Mouse (Mus musculus) spleen, postnatal 4 days (tissue): ENCODE data around the gene Dnal1.
A peak's percentile ranks its signal among the peaks of the same experiment; 100 is the strongest.
"Not testable (repeated sequence)": the region's sequence is repeated elsewhere in the genome, so short reads cannot be mapped to it uniquely, and the experiment has no call there.

ENCODE experiments used
- DNase-seq, 2 experiments: peaks; one replicate each; pipeline ENCODE4 v3.0.0; 2022; ENCODE audit warnings: low spot score in 2 of 2

The Dnal1 gene

GRCm38 (mm10) chr12:84114153-84114994 lies at the start of gene Dnal1:
Gene Dnal1, plus strand, starts transcription at chr12:84114366.
- peak; percentile 74 to 88 for DNase-seq

GRCm38 (mm10) chr12:84064621-84065020 lies 49.5 kb upstream of the Dnal1 start:
- no peak for DNase-seq

- DNase-seq = no peak
Measured at GRCm38 (mm10) chr12:84067752-84068151, 46.4 kb upstream of the Dnal1 start.

- DNase-seq = no peak
Measured at GRCm38 (mm10) chr12:84068296-84068695, 45.9 kb upstream of the Dnal1 start.

GRCm38 (mm10) chr12:84068986-84069385 lies 45.2 kb upstream of the Dnal1 start, which contains the start of gene Acot5:
Gene Acot5, plus strand, starts transcription at chr12:84069325.
- DNase-seq = no peak

GRCm38 (mm10) chr12:84069582-84069981 lies 44.6 kb upstream of the Dnal1 start:
- peak; percentile 36 to 68 for DNase-seq

GRCm38 (mm10) chr12:84071696-84072095 lies 42.5 kb upstream of the Dnal1 start:
- DNase-seq = no peak

- no peak for DNase-seq
Measured at GRCm38 (mm10) chr12:84077371-84077990, 36.7 kb upstream of the Dnal1 start.

- DNase-seq = no peak
Measured at GRCm38 (mm10) chr12:84083842-84084241, 30.3 kb upstream of the Dnal1 start.

- no peak for DNase-seq
Measured at GRCm38 (mm10) chr12:84084581-84084980, 29.6 kb upstream of the Dnal1 start.

GRCm38 (mm10) chr12:84094666-84095065 lies 19.5 kb upstream of the Dnal1 start:
- not testable (repeated sequence) for DNase-seq

- DNase-seq = no peak
Measured at GRCm38 (mm10) chr12:84099605-84100004, 14.6 kb upstream of the Dnal1 start.

- DNase-seq = no peak
Measured at GRCm38 (mm10) chr12:84100071-84100470, 14.1 kb upstream of the Dnal1 start.

GRCm38 (mm10) chr12:84100604-84101492 lies 13.3 kb upstream of the Dnal1 start, which contains the start of gene Acot6:
Gene Acot6, plus strand, starts transcription at chr12:84100654.
- DNase-seq = peak; percentile 27 to 72

GRCm38 (mm10) chr12:84101493-84101845 lies 12.7 kb upstream of the Dnal1 start:
- DNase-seq = no peak

- no peak for DNase-seq
Measured at GRCm38 (mm10) chr12:84107012-84107411, 7.2 kb upstream of the Dnal1 start.

GRCm38 (mm10) chr12:84107692-84108091 lies 6.5 kb upstream of the Dnal1 start:
- DNase-seq = no peak

- DNase-seq = no peak
Measured at GRCm38 (mm10) chr12:84109924-84110323, 4.2 kb upstream of the Dnal1 start.

GRCm38 (mm10) chr12:84110814-84111213 lies 3.4 kb upstream of the Dnal1 start:
- no peak for DNase-seq

GRCm38 (mm10) chr12:84113676-84114075 lies 490 bp upstream of the Dnal1 start:
- no peak for DNase-seq

GRCm38 (mm10) chr12:84119584-84119983 lies 5.4 kb downstream of the Dnal1 start:
- no peak for DNase-seq

GRCm38 (mm10) chr12:84125892-84126291 lies 11.7 kb downstream of the Dnal1 start:
- DNase-seq = no peak
